Mouse (Mus musculus) lung, embryonic 14.5 days (tissue): ENCODE data around the gene Slc26a11. TPM values are rescaled to one million over a fixed set of nuclear protein-coding genes. Genes with fewer than 3 reads are reported as not detected.
"Not testable (repeated sequence)": the region's sequence is repeated elsewhere in the genome, so short reads cannot be mapped to it uniquely, and the experiment has no call there.

Experiments
- ATAC-seq: fragments of 200-750 bp; cut with Nextera tagmentation; 2 replicates; pipeline ENCODE4 v1.8.0; 2017; ENCODE audit warnings: mild to moderate bottlenecking, moderate TSS enrichment, moderate library complexity; ENCODE audit not compliant: insufficient read depth
- DNase-seq: peaks from one replicate; pipeline ENCODE4 v3.0.0-alpha.2; 2015
- H3K27ac ChIP-seq: fragments of 300-500 bp; sonication (generic); 2 replicates; pipeline ENCODE4 v1.5.1; 2014; ENCODE audit warnings: low read depth, mild to moderate bottlenecking, moderate library complexity
- H3K27me3 ChIP-seq: fragments of 300-500 bp; sonication (generic); 2 replicates; pipeline ENCODE4 v1.6.1; 2014; ENCODE audit warnings: low read length, control low read depth; ENCODE audit not compliant: insufficient read depth
- H3K36me3 ChIP-seq: fragments of 300-500 bp; sonication (generic); 2 replicates; pipeline ENCODE4 v1.6.1; 2014; ENCODE audit warnings: control low read depth; ENCODE audit not compliant: insufficient read depth
- H3K4me1 ChIP-seq: fragments of 300-500 bp; sonication (generic); 2 replicates; pipeline ENCODE4 v1.6.1; 2014; ENCODE audit warnings: antibody characterized with exemption, control low read depth; ENCODE audit not compliant: insufficient read depth
- H3K4me2 ChIP-seq: fragments of 300-500 bp; sonication (generic); 2 replicates; pipeline ENCODE4 v1.6.1; 2014; ENCODE audit warnings: mild to moderate bottlenecking
- H3K4me3 ChIP-seq: fragments of 300-500 bp; sonication (generic); 2 replicates; pipeline ENCODE4 v1.5.1; 2014; ENCODE audit warnings: low read depth, low read length
- H3K9ac ChIP-seq: fragments of 300-500 bp; sonication (generic); 2 replicates; pipeline ENCODE4 v1.6.1; 2014
- H3K9me3 ChIP-seq: fragments of 300-500 bp; sonication (generic); 2 replicates; pipeline ENCODE4 v1.6.1; 2016; ENCODE audit warnings: low read depth, low read length, control low read depth
- CTCF ChIP-seq: IDR thresholded peaks from 2 replicates; pipeline ENCODE4 v1.5.1; 2016; ENCODE audit warnings: antibody characterized with exemption, low read depth
- WGBS: fragments of 180-500 bp; shearing (Covaris S2); extraction: QIAGEN DNeasy Blood & Tissue Kit; methylation state at CpG from one replicate; pipeline ENCODE4 v1.1.7; 2014; 5-methylcytosine and 5-hydroxymethylcytosine counted together
- polyA plus RNA-seq: library from polyadenylated mRNA; unstranded; fragments of >200 nt; fragmentation: Nextera tagmentation; extraction: Ambion mirVana; gene quantifications from 2 replicates; pipeline ENCODE4 v1.2.1, GENCODE M21; 2014

Gene Slc26a11
- polyA plus RNA-seq, 1 experiment from 2014 or later = 9.1 TPM

- no peak for TF ChIP-seq CTCF
- H3K4me1 ChIP-seq = no peaks in the 10 kb centered on the region
- H3K4me3 ChIP-seq = no peak overlapping the region
- H3K9me3 ChIP-seq = no peaks in the 10 kb centered on the region
- H3K27me3 ChIP-seq = no peaks in the 10 kb centered on the region
- DNase-seq = no peak
- WGBS = 56% methylated on average over 9 of the region's 9 CpGs
- H3K4me2 ChIP-seq = no peak overlapping the region
- no peak overlapping the region for H3K27ac ChIP-seq
- H3K36me3 ChIP-seq = peaks cover 6% of the 10 kb centered on the region; the same call in 1 of the 2 replicates
- ATAC-seq = no peak
- no peak overlapping the region for H3K9ac ChIP-seq
Measured at GRCm38 (mm10) chr11:119381631-119382337, 26.4 kb downstream of the Slc26a11 start.

GRCm38 (mm10) chr11:119382338-119382850, 27.0 kb downstream of the Slc26a11 start:
- Histone ChIP-seq H3K4me2 (no peak overlapping the region), H3K4me3 (no peak overlapping the region), H3K36me3 (peaks cover 2% of the 10 kb centered on the region; the same call in 1 of the 2 replicates), H3K27ac (no peak overlapping the region), H3K4me1 (no peaks in the 10 kb centered on the region), H3K9me3 (no peaks in the 10 kb centered on the region), H3K27me3 (no peaks in the 10 kb centered on the region), H3K9ac (no peak overlapping the region)
- no peak for DNase-seq
- TF ChIP-seq CTCF = no peak
- ATAC-seq = no peak
- 73% methylated on average over 6 of the region's 6 CpGs for WGBS

- ATAC-seq (no peak), DNase-seq (no peak)
- peaks cover 4% of the 10 kb centered on the region for H3K4me1 ChIP-seq
- H3K4me2 ChIP-seq = no peak overlapping the region
- no peaks in the 10 kb centered on the region for H3K9me3 ChIP-seq
- no peaks in the 10 kb centered on the region for H3K27me3 ChIP-seq
- TF ChIP-seq CTCF = no peak
- 68% methylated on average over 4 of the region's 4 CpGs for WGBS
- H3K9ac ChIP-seq = no peak overlapping the region
- no peak overlapping the region for H3K27ac ChIP-seq
- no peaks in the 10 kb centered on the region; the same call in 1 of the 2 replicates for H3K36me3 ChIP-seq
- H3K4me3 ChIP-seq = no peak overlapping the region
Measured at GRCm38 (mm10) chr11:119384904-119385303, 29.5 kb downstream of the Slc26a11 start.

GRCm38 (mm10) chr11:119386306-119386705, 30.9 kb downstream of the Slc26a11 start:
- no peak for DNase-seq
- WGBS = 90% methylated on average over 5 of the region's 5 CpGs
- Histone ChIP-seq H3K27me3 (no peaks in the 10 kb centered on the region), H3K9me3 (no peaks in the 10 kb centered on the region), H3K9ac (no peak overlapping the region), H3K4me1 (peaks cover 4% of the 10 kb centered on the region), H3K36me3 (no peaks in the 10 kb centered on the region), H3K27ac (no peak overlapping the region), H3K4me3 (no peak overlapping the region), H3K4me2 (no peak overlapping the region)
- ATAC-seq = no peak
- TF ChIP-seq CTCF = no peak

GRCm38 (mm10) chr11:119387273-119387672, 31.9 kb downstream of the Slc26a11 start:
- H3K27me3 ChIP-seq, DNase-seq, H3K9ac ChIP-seq, H3K4me2 ChIP-seq, H3K36me3 ChIP-seq, ATAC-seq, H3K9me3 ChIP-seq, H3K27ac ChIP-seq, H3K4me3 ChIP-seq: not testable (repeated sequence)
- H3K4me1 ChIP-seq = peaks cover 11% of the 10 kb centered on the region
- WGBS = 6% methylated on average over 3 of the region's 3 CpGs

GRCm38 (mm10) chr11:119389851-119390270, 34.5 kb downstream of the Slc26a11 start:
- peak; percentile 61 for TF ChIP-seq CTCF
- Histone ChIP-seq H3K9ac (peak overlapping the region; percentile 65), H3K4me2 (peak overlapping the region; percentile 97), H3K9me3 (no peaks in the 10 kb centered on the region), H3K27ac (peak overlapping the region; percentile 84), H3K27me3 (no peaks in the 10 kb centered on the region; the same call in 1 of the 2 replicates), H3K4me3 (peak overlapping the region; percentile 72), H3K4me1 (peaks cover 12% of the 10 kb centered on the region), H3K36me3 (no peaks in the 10 kb centered on the region)
- 1% methylated on average over 35 of the region's 35 CpGs for WGBS
- DNase-seq (peak; percentile 90), ATAC-seq (peak; percentile 40)

- peak; percentile 70 for DNase-seq
- no peak for TF ChIP-seq CTCF
- no peaks in the 10 kb centered on the region for H3K36me3 ChIP-seq
- peak overlapping the region; percentile 65 for H3K9ac ChIP-seq
- H3K4me2 ChIP-seq = peak overlapping the region; percentile 97
- no peaks in the 10 kb centered on the region for H3K9me3 ChIP-seq
- H3K27me3 ChIP-seq = no peaks in the 10 kb centered on the region; the same call in 1 of the 2 replicates
- ATAC-seq = peak; percentile 47
- 2% methylated on average over 51 of the region's 53 CpGs for WGBS
- H3K4me1 ChIP-seq = peaks cover 12% of the 10 kb centered on the region
- peak overlapping the region; percentile 72 for H3K4me3 ChIP-seq
- peak overlapping the region; percentile 84 for H3K27ac ChIP-seq
Measured at GRCm38 (mm10) chr11:119390271-119391231, 35.2 kb downstream of the Slc26a11 start.
